Mouse (Mus musculus) urinary bladder, postnatal 14 days (tissue): ENCODE data around the gene Snd1.

ENCODE experiments used
- DNase-seq: peaks from one replicate; pipeline ENCODE4 v3.0.0; 2021; ENCODE audit warnings: low spot score

Snd1 gene

GRCm38 (mm10) chr6:28474839-28475238, at the start of gene Snd1:
TSS of gene Snd1 (plus strand) at chr6:28475139.
- no peak for DNase-seq

GRCm38 (mm10) chr6:28427096-28427839, 47.7 kb upstream of the Snd1 start, which contains the start of gene Fscn3:
TSS of gene Fscn3 (plus strand) at chr6:28427789.
- peak; percentile 29 for DNase-seq

DNA sequence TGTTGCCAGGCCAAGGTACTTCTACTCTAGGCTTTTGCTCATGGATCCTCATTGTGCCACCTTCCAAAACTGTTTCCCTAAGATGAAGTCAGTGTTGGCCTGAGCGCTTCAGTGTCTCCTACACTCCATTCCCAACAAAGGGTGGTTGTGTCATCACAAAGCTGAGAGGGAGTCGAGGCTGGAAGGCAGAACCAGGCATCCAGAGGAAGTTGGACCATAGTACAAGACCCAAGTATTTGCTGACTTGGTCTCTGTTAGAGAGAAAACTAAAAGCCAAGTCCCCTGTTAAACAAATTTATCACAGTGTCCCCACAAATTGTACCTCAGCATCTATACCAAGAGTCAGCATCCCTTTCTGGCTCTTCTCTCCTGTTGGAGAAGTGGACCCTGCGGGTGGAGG, 46.6 kb upstream of the Snd1 start, which contains the start of gene Gcc1:
Gcc1 (minus strand) TSS at position 101 of the 400 bp plus-strand sequence.
- DNase-seq: no peak

GRCm38 (mm10) chr6:28429870-28430269, 45.1 kb upstream of the Snd1 start:
- no peak for DNase-seq

- no peak for DNase-seq
These were observed 44.0 kb upstream of the Snd1 start for GRCm38 (mm10) chr6:28430795-28431537.

- DNase-seq: no peak
These were observed 43.4 kb upstream of the Snd1 start for GRCm38 (mm10) chr6:28431538-28431855.

DNA sequence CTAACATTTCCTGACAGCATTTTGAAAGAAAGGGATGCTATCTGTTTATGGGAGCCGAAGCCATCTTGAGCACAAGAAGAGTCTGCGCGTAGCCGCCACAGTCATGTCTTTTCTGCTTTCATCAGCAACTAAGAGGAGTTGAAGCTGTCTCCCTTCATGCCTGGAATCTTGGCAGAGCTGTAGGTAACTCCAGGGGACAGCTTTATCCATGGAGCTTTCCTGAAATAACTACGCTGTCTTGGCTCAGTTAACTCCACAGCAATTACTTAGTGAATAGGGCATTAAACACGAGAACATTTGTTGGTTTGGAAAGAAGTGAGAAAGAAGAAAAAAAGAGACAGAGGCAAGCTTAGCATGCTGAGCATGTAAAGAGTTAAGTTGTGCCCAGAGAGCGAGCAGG, 27.0 kb upstream of the Snd1 start:
- DNase-seq: no peak

- DNase-seq: no peak
These were observed 25.7 kb upstream of the Snd1 start, which contains the start of gene Pax4 for GRCm38 (mm10) chr6:28449253-28449652. TSS of gene Pax4 (minus strand) at chr6:28449353.

GRCm38 (mm10) chr6:28450481-28450880, 24.5 kb upstream of the Snd1 start:
- DNase-seq: no peak

DNA sequence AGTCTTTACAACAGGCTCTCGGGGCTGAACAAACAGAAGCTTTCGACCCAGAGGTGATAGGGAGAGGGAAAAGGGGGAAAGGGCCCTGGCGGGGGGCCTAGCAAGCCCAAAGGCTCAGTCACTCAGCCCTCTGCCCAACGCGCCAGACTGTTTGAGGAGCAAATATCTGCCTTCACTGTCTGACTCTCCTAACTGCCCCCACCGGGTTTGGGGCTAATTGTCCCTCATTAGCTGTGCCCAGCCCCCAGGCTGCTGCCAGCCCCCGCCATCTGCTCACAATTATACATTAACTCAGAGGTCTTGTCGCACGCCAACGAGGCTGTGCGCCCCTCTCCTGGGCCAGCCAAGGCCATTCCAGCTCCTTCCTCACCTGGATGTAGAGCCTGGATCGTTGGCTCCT, 24.0 kb upstream of the Snd1 start:
- DNase-seq: no peak

- DNase-seq: no peak
These were observed 15.7 kb upstream of the Snd1 start for GRCm38 (mm10) chr6:28459221-28459668.

- DNase-seq: peak; percentile 72
These were observed 14.4 kb upstream of the Snd1 start for GRCm38 (mm10) chr6:28460534-28460933.

GRCm38 (mm10) chr6:28464630-28465029, 10.3 kb upstream of the Snd1 start:
- DNase-seq: no peak

DNA sequence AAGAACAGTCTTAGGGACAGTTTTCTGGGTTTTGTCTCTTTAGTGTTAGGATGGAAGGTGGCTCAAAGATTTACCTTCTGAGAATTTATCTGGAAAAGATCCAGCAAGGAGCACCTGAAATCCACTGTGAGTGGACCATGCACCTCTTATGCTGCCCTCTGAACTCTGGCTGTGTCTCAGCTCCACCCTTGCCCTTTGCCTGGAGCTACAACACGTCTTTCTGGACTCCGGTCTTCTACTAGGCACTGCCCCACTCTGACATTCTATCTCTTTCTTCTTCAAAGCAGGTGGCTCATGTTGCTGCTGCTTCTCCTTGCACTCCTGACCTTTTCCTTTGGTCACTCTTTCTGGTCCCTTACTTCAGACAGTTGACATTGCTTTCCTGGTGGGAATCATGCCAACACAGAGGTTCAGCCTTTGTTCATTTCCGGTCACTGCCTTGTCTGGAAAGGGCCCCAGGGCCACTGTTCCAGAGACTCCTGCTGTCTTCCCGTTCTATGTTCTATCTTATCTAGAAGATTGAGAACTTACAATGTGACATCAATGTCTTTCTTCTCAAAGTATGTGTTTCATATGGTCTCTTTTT, 4.8 kb upstream of the Snd1 start:
- DNase-seq: no peak

- no peak for DNase-seq
These were observed 4.3 kb upstream of the Snd1 start for GRCm38 (mm10) chr6:28470621-28471020.

DNA sequence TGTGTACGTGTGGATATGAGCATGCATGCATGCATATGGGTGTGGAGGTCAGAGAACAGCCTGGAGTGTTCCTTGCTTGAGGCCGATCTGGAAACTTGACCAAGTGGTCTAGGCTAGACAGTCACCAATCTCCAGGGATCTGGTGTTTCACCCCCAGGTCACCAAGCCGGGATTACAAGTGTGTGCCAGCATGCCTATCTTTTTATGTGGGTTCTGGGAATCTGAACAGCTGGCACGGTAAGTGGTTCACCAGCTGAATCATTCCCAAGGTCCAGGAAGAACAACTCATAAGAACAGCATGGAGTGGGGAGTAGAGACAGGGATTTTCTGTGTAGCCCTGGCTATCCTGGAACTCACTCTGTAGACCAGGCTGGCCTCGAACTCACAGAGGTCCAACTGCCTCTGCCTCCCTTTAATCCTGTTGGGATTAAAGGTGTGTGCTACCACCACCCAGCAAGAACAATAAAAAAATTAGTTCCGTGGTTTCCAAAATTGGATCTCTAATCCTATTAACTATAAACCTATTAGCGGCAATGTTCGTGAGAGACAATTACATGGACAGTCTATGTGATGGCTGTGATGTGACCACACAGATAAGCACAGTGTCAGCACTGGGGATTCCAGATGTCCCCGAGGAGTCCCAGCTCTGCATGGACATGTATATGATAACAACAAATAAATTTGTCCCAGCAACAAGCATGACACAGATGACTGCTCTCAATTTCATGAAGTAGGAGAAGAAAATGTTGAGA, 3.5 kb upstream of the Snd1 start:
- no peak for DNase-seq

DNA sequence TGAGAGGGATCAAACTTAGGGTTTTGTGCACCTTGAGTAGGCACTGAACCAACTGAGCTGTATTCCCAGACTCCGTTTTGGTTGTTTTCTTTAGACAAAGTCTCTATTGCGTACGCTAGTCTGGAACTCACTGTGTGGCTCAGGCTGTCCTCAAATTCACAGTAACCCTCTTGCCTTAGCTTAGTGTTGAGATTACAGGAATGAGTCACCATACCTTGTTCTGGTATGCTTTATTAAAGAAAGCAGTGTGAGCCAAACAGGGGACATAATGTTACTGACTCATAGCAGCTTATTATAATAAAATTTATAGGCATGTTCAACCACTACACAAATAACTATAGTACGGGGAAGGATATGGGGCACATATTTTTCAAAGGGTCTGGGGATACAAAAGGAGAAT, 728 bp upstream of the Snd1 start:
- no peak for DNase-seq

DNA sequence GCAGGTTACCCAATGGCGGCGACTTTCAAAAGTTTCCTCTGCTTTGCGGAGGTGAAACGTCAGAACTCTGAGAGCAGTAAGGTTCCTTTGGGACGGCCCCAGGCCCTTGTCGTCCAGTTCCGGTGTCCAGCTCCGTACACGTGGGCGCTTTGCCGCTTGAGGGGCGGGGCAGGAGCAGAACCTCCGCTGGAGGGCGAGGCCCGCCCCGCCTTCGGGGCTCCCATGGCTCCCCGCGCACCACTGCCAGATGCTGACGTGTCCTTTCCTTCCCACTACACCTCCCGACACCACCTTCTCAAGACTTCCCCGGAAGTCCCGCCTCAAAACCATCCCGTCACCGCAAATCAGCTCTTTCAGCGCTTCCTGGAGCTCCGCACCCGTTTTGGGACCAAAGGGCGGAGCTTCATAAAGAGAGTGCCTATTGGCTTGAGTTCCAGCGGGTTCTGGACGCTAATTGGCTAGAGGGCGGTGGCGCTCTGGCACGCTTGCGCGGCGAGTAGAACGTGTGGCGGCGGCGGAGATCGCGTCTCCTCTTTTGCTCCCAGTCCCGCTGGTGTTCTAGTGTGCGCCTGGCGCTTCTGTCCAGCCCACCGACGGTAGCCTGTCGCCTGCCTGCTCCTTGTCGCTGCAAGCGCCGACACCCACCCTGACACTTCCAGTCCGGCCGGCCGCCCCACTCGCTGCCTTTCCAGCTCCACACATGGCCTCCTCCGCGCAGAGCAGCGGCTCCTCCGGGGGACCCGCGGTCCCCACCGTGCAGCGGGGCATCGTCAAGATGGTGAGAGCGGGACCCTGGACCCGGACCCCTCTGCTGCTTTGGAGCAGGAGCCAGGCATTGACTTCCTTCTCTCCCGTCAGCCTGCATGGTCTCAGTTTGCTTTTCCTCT, 5.2 kb downstream of the Snd1 start:
- peak; percentile 100 for DNase-seq

GRCm38 (mm10) chr6:28480752-28481492, 6.0 kb downstream of the Snd1 start:
- no peak for DNase-seq

- no peak for DNase-seq
These were observed 7.9 kb downstream of the Snd1 start for GRCm38 (mm10) chr6:28482711-28483315.
